Mouse (Mus musculus) cerebellum, adult 2 months (tissue): ENCODE data around the gene Aprt. TPM values are rescaled to one million over a fixed set of nuclear protein-coding genes. Genes with fewer than 3 reads are reported as not detected.

ENCODE experiments used
- DNase-seq, 2 experiments: peaks; one replicate each; pipeline ENCODE4 v3.0.0; 2021
- H3K27ac ChIP-seq: fragments of 200-500 bp; 2 replicates; pipeline ENCODE4 v1.5.1; 2012; ENCODE audit warnings: low read length, control low read depth, inconsistent platforms; ENCODE audit not compliant: insufficient read depth
- H3K27me3 ChIP-seq: fragments of 200-500 bp; 2 replicates; pipeline ENCODE4 v1.6.1; 2012; ENCODE audit warnings: inconsistent platforms, mild to moderate bottlenecking, low read length, moderate library complexity; ENCODE audit not compliant: control insufficient read depth, insufficient read depth
- H3K4me1 ChIP-seq: fragments of 200-500 bp; 2 replicates; pipeline ENCODE4 v1.6.1; 2011; ENCODE audit warnings: low read length; ENCODE audit not compliant: control insufficient read depth, insufficient read depth
- H3K4me3 ChIP-seq: fragments of 200-500 bp; replicated peaks from 2 replicates; pipeline ENCODE3; 2011; ENCODE audit warnings: mild to moderate bottlenecking, low read depth, low read length, control low read depth; ENCODE audit not compliant: insufficient read depth
- CTCF ChIP-seq: fragments of 200-500 bp; IDR thresholded peaks from 2 replicates; pipeline ENCODE4 v1.5.1; 2011; ENCODE audit warnings: low read depth, mild to moderate bottlenecking, control low read depth, low read length, moderate library complexity, borderline replicate concordance; ENCODE audit not compliant: insufficient read depth
- POLR2A ChIP-seq: fragments of 200-500 bp; IDR thresholded peaks from 2 replicates; pipeline ENCODE4 v1.6.1; 2011; ENCODE audit warnings: low read length, control low read depth, borderline replicate concordance; ENCODE audit not compliant: insufficient read depth
- WGBS: fragments of 180-500 bp; shearing (Covaris S2); methylation state at CpG from one replicate; pipeline ENCODE4 v1.1.7; 2018; 5-methylcytosine and 5-hydroxymethylcytosine counted together
- polyA plus RNA-seq: library from polyadenylated mRNA; depleted of rRNA; stranded (reverse); fragments of >200 nt; gene quantifications from 2 replicates; pipeline ENCODE4 v1.2.3, GENCODE M21; 2012

Gene Aprt
- polyA plus RNA-seq, 1 experiment: 52.9 TPM

GRCm38 (mm10) chr8:122617947-122618546 is 41.3 kb upstream of the Aprt start:
- 9% methylated on average over 5 of the region's 7 CpGs for WGBS
- Histone ChIP-seq H3K4me3 (no peak overlapping the region), H3K27ac (no peak overlapping the region), H3K27me3 (no peaks in the 10 kb centered on the region), H3K4me1 (peaks cover 4% of the 10 kb centered on the region; the same call in 1 of the 2 replicates)
- peak; percentile 79 to 90 for DNase-seq
- peak; percentile 78 for TF ChIP-seq CTCF
- no peak for TF ChIP-seq POLR2A

GRCm38 (mm10) chr8:122616181-122616905 is 39.6 kb upstream of the Aprt start:
- Histone ChIP-seq H3K27ac (no peak overlapping the region), H3K4me3 (no peak overlapping the region), H3K4me1 (peaks cover 10% of the 10 kb centered on the region), H3K27me3 (no peaks in the 10 kb centered on the region)
- WGBS: 54% methylated on average over 9 of the region's 9 CpGs
- no peak for TF ChIP-seq POLR2A
- no peak for TF ChIP-seq CTCF
- no peak for DNase-seq

GRCm38 (mm10) chr8:122611295-122612133 is 34.8 kb upstream of the Aprt start, which contains the start of the genes Galns and Trappc2l:
Galns (minus strand) TSS chr8:122611463.
Trappc2l (plus strand) TSS chr8:122611640.
- Histone ChIP-seq H3K27me3 (no peaks in the 10 kb centered on the region), H3K4me1 (peaks cover 6% of the 10 kb centered on the region; the same call in 1 of the 2 replicates), H3K27ac (peak within 1 kb of the TSS; percentile 93), H3K4me3 (peak within 1 kb of the TSS; percentile 89)
- DNase-seq: peak; percentile 96
- 1% methylated on average over 55 of the region's 57 CpGs for WGBS
- TF ChIP-seq CTCF (no peak), POLR2A (peak; percentile 87)

- no peak for DNase-seq
Observed at GRCm38 (mm10) chr8:122610612-122611277, 34.0 kb upstream of the Aprt start.

GRCm38 (mm10) chr8:122610209-122610608 is 33.5 kb upstream of the Aprt start:
- TF ChIP-seq POLR2A (no peak), CTCF (no peak)
- no peaks in the 10 kb centered on the region for H3K27me3 ChIP-seq
- no peak for DNase-seq
- H3K4me3 ChIP-seq: peak overlapping the region; percentile 36
- peaks cover 6% of the 10 kb centered on the region; the same call in 1 of the 2 replicates for H3K4me1 ChIP-seq
- 48% methylated on average over 4 of the region's 4 CpGs for WGBS
- no peak overlapping the region for H3K27ac ChIP-seq

More at GRCm38 (mm10) chr8:122610612-122611277, 34.0 kb upstream of the Aprt start:
- no peak for TF ChIP-seq POLR2A
- TF ChIP-seq CTCF: no peak
- H3K4me3 ChIP-seq: peak overlapping the region; percentile 82
- H3K4me1 ChIP-seq: peaks cover 6% of the 10 kb centered on the region; the same call in 1 of the 2 replicates
- WGBS: 2% methylated on average over 20 of the region's 20 CpGs
- no peaks in the 10 kb centered on the region for H3K27me3 ChIP-seq
- H3K27ac ChIP-seq: peak overlapping the region; percentile 76

- Histone ChIP-seq H3K4me3 (no peak overlapping the region), H3K4me1 (no peaks in the 10 kb centered on the region), H3K27ac (no peak overlapping the region), H3K27me3 (no peaks in the 10 kb centered on the region)
- 91% methylated on average over 11 of the region's 12 CpGs for WGBS
- TF ChIP-seq POLR2A (no peak), CTCF (no peak)
- no peak for DNase-seq
Observed at GRCm38 (mm10) chr8:122606810-122607209, 30.1 kb upstream of the Aprt start.

- no peak overlapping the region for H3K27ac ChIP-seq
- TF ChIP-seq CTCF (no peak), POLR2A (no peak)
- no peaks in the 10 kb centered on the region for H3K27me3 ChIP-seq
- WGBS: 78% methylated on average over 4 of the region's 4 CpGs
- H3K4me1 ChIP-seq: no peaks in the 10 kb centered on the region
- no peak for DNase-seq
- no peak overlapping the region for H3K4me3 ChIP-seq
Observed at GRCm38 (mm10) chr8:122605367-122605766, 28.7 kb upstream of the Aprt start.
